Mouse (Mus musculus): ENCODE measurements around the gene Mettl24.

DNA sequence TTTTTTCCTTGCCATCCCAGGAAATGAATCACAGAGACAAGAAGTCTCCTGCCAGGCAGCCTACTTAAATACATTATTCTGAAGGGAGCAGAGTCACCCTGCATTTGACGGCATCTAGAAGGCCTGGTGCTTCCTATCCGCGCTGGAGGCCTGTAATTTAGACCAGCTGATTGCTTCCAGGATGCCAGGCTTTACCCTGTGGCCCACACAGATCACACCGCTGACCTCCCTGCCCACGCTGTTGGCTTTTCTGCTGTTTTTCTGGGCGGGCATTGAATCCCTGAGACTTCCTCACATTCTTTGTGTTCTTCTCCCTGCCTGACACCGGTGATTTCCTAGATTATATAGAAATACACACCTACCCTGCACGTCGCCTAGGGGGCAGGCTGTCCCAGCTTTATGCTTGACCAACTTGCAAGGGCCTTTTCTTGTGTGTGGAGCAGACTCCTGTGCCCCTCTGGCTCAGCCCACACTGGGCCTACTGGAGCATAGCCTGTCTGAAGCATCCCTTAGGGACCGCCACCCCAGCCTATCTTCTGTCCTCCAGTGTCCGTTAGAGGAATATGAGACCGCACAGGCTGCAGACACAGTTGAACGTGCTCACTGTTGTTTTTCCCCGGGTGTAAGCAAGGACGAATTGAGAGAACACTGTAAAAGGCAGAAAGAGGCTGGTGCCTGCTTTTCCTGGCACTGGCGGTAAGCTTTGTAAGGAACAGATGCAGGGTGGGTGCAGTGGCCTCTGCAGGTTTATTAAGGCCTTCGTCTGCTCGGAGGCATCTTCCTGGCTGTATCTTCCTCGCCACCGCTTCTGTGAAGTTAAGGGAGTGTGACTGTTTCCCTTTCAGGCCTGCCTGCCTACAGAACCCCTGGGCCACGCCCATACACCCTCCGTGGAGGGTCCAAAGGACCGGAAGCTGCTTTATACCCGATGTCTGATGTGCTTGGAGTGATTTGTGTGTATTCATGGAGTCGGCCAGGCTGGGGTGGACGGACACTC, 44.0 kb upstream of the Mettl24 start:
- TF ChIP-seq CTCF (IDR thresholded peaks at IDR 0.05) (no peak), EP300 (IDR thresholded peaks at IDR 0.05) (no peak)
